In genomic region chr11:87109519-87110171, GRCm38 (mm10) we compare ENCODE assay signal across 9 mouse cellular contexts. TPM values are rescaled to one million over a fixed set of nuclear protein-coding genes. Genes with fewer than 3 reads are reported as not detected.
DNase-seq lines count a peak whose midpoint lies in the region; ATAC-seq and TF ChIP-seq lines count a peak whose summit lies in the region.
"Had no signal": no experiment of that assay in that cellular context is flagged by ENCODE, and none has a peak within 500 bp of the region (broad histone marks: within the 10 kb centered on the region; RNA-seq: fewer than 3 reads in every experiment).

No protein-coding gene starts in this region.

- TF ChIP-seq EP300 in lung, postnatal 0 days (IDR thresholded peaks at IDR 0.05): no peak

- no peaks in the 10 kb centered on the region; the same call in 1 of the 2 replicates for H3K4me1 ChIP-seq in kidney, adult 2 months (ENCODE audit: control insufficient read depth, insufficient read depth, low read length)
- no peaks in the 10 kb centered on the region; the same call in 1 of the 2 replicates for H3K4me1 ChIP-seq in embryonic fibroblast, embryonic 13.5 days (ENCODE audit: control insufficient read depth, insufficient read depth, low read length)
- H3K4me1 ChIP-seq in intestine, embryonic 14.5 days (replicated peaks; ENCODE audit: control insufficient read depth, insufficient read depth, low read length): peaks cover 9% of the 10 kb centered on the region
- no peaks in the 10 kb centered on the region; the same call in 1 of the 2 replicates for H3K4me1 ChIP-seq in lung, postnatal 0 days (ENCODE audit: insufficient read depth, low read depth, low read length)

- WGBS in kidney, adult 2 months: under 1% methylated on average over 42 of the region's 42 CpGs
- under 1% methylated on average over 42 of the region's 42 CpGs for WGBS in intestine, embryonic 14.5 days
- under 1% methylated on average over 42 of the region's 42 CpGs for WGBS in lung, postnatal 0 days

- ATAC-seq in intestine, embryonic 14.5 days (replicated peaks; ENCODE audit: low FRiP score, low TSS enrichment, low read depth): no peak
- no peak for ATAC-seq in lung, postnatal 0 days
- ATAC-seq in granulocyte monocyte progenitor cell, adult 5-6 weeks (replicated peaks; ENCODE audit: poor library complexity, severe bottlenecking): no peak

- H3K4me3 ChIP-seq in kidney, adult 2 months (ENCODE audit: insufficient read depth, low read depth, low read length): peak overlapping the region; percentile 77
- H3K4me3 ChIP-seq in embryonic fibroblast, embryonic 13.5 days (ENCODE audit: insufficient read depth, low read length): peak overlapping the region; percentile 76
- H3K4me3 ChIP-seq in intestine, embryonic 14.5 days (ENCODE audit: low read depth, low read length): peak overlapping the region; percentile 99
- H3K4me3 ChIP-seq in lung, postnatal 0 days (ENCODE audit: low read depth, low read length): peak overlapping the region; percentile 74

- peak overlapping the region; percentile 98 for H3K9ac ChIP-seq in intestine, embryonic 14.5 days (ENCODE audit: low read length)
- peak overlapping the region; percentile 43 for H3K9ac ChIP-seq in lung, postnatal 0 days (replicated peaks; ENCODE audit: low read depth)

- TF ChIP-seq POLR2A in kidney, adult 2 months (IDR thresholded peaks at IDR 0.05; ENCODE audit: low read depth, low read length): no peak
- peak; percentile 45; the same call in 1 of the 2 replicates for TF ChIP-seq POLR2A in embryonic fibroblast, embryonic 13.5 days (IDR thresholded peaks at IDR 0.05; ENCODE audit: low read depth, low read length)

- no peak for TF ChIP-seq CTCF in kidney, adult 2 months (conservative IDR thresholded peaks at IDR 0.05; ENCODE audit: insufficient read depth, insufficient read length, low read depth, low read length)
- TF ChIP-seq CTCF in embryonic fibroblast, embryonic 13.5 days (IDR thresholded peaks at IDR 0.05; ENCODE audit: borderline replicate concordance, insufficient read depth, low read length): no peak
- TF ChIP-seq CTCF in lung, postnatal 0 days (IDR thresholded peaks at IDR 0.05): no peak

- no peaks in the 10 kb centered on the region for H3K36me3 ChIP-seq in kidney, adult 2 months (ENCODE audit: control insufficient read depth, insufficient read depth, low read length)
- peaks cover 53% of the 10 kb centered on the region for H3K36me3 ChIP-seq in intestine, embryonic 14.5 days (ENCODE audit: control insufficient read depth, insufficient read depth, low read length)
- no peaks in the 10 kb centered on the region for H3K36me3 ChIP-seq in lung, postnatal 0 days (ENCODE audit: insufficient read depth, low read length)

- H3K9me3 ChIP-seq in intestine, embryonic 14.5 days (ENCODE audit: control insufficient read depth, low read length): no peaks in the 10 kb centered on the region
- no peaks in the 10 kb centered on the region for H3K9me3 ChIP-seq in lung, postnatal 0 days (ENCODE audit: low read length)

- peak overlapping the region; percentile 83 for H3K4me2 ChIP-seq in intestine, embryonic 14.5 days (ENCODE audit: low read length)
- H3K4me2 ChIP-seq in lung, postnatal 0 days (replicated peaks; ENCODE audit: low read depth, low read length): peak overlapping the region; percentile 85

- H3K27ac ChIP-seq in kidney, adult 2 months (ENCODE audit: insufficient read depth, low read depth, low read length): peak overlapping the region; percentile 88
- peak overlapping the region; percentile 89 for H3K27ac ChIP-seq in embryonic fibroblast, embryonic 13.5 days (ENCODE audit: insufficient read depth, low read length)
- H3K27ac ChIP-seq in intestine, embryonic 14.5 days (ENCODE audit: low read depth): peak overlapping the region; percentile 97
- peak overlapping the region; percentile 85 for H3K27ac ChIP-seq in lung, postnatal 0 days (ENCODE audit: low read length)

- DNase-seq in kidney, adult 2 months: peak; percentile 17
- no peak for DNase-seq in kidney, adult 8-10 months
- peak; percentile 58 for DNase-seq in NIH3T3 (ENCODE audit: low read depth)
- no peak for DNase-seq in intestine, embryonic 14.5 days (ENCODE audit: low spot score)
- DNase-seq in lung, postnatal 0 days (ENCODE audit: low spot score): peak; percentile 28
- DNase-seq in spleen, adult 18-20 months: peak; percentile 10 to 24

- no peaks in the 10 kb centered on the region for H3K27me3 ChIP-seq in kidney, adult 2 months (replicated peaks; ENCODE audit: control insufficient read depth, insufficient read depth, low read length)
- no peaks in the 10 kb centered on the region for H3K27me3 ChIP-seq in intestine, embryonic 14.5 days (replicated peaks; ENCODE audit: control insufficient read depth, insufficient read depth, low read length)
- H3K27me3 ChIP-seq in lung, postnatal 0 days (replicated peaks; ENCODE audit: insufficient read depth, low read length): no peaks in the 10 kb centered on the region

RNA-seq across cellular contexts. Expression of gene Ska2, which starts 0.6 kb away (rescaled TPM):
- polyA plus RNA-seq in kidney, adult 2 months (2012; rRNA removed): 3.7 and 5.1 TPM in 2 replicates
- 51.2 and 75.7 TPM in 2 replicates for polyA plus RNA-seq in embryonic fibroblast, embryonic 13.5 days (2011; ENCODE audit: insufficient read length, low read depth, missing spikeins)
- 52.4 and 60.0 TPM in 2 replicates for polyA plus RNA-seq in intestine, embryonic 14.5 days (2014; fragmentation: Nextera tagmentation; extraction: Ambion mirVana)
- polyA plus RNA-seq in lung, postnatal 0 days (2015; fragmentation: Nextera tagmentation; extraction: Ambion mirVana): 12.7 and 13.4 TPM in 2 replicates
- 17.6 and 18.8 TPM in 2 replicates for total RNA-seq in granulocyte monocyte progenitor cell, adult 5-6 weeks (2014; fragmentation: Nextera tagmentation)
- 42.4 and 49.0 TPM in 2 replicates for total RNA-seq in granulocyte monocyte progenitor cell, adult 5-6 weeks (2017)

RNA-seq across cellular contexts. Expression of gene Prr11, which starts 1.1 kb away (rescaled TPM):
- polyA plus RNA-seq in kidney, adult 2 months (2012; rRNA removed): 0.08 and 0.17 TPM in 2 replicates
- polyA plus RNA-seq in embryonic fibroblast, embryonic 13.5 days (2011; ENCODE audit: insufficient read length, low read depth, missing spikeins): 20.5 and 30.1 TPM in 2 replicates
- polyA plus RNA-seq in intestine, embryonic 14.5 days (2014; fragmentation: Nextera tagmentation; extraction: Ambion mirVana): 12.0 and 14.8 TPM in 2 replicates
- polyA plus RNA-seq in lung, postnatal 0 days (2015; fragmentation: Nextera tagmentation; extraction: Ambion mirVana): 0.36 and 0.55 TPM in 2 replicates
- 8.6 and 15.1 TPM in 2 replicates for total RNA-seq in granulocyte monocyte progenitor cell, adult 5-6 weeks (2014; fragmentation: Nextera tagmentation)
- 9.6 and 12.6 TPM in 2 replicates for total RNA-seq in granulocyte monocyte progenitor cell, adult 5-6 weeks (2017)

RNA-seq across cellular contexts. Expression of gene Trim37, which starts 17.2 kb away (rescaled TPM):
- 3.9 and 5.1 TPM in 2 replicates for polyA plus RNA-seq in kidney, adult 2 months (2012; rRNA removed)
- 16.1 and 23.3 TPM in 2 replicates for polyA plus RNA-seq in embryonic fibroblast, embryonic 13.5 days (2011; ENCODE audit: insufficient read length, low read depth, missing spikeins)
- polyA plus RNA-seq in intestine, embryonic 14.5 days (2014; fragmentation: Nextera tagmentation; extraction: Ambion mirVana): 31.3 and 39.4 TPM in 2 replicates
- 11.0 and 11.1 TPM in 2 replicates for polyA plus RNA-seq in lung, postnatal 0 days (2015; fragmentation: Nextera tagmentation; extraction: Ambion mirVana)
- total RNA-seq in granulocyte monocyte progenitor cell, adult 5-6 weeks (2014; fragmentation: Nextera tagmentation): 29.4 and 33.6 TPM in 2 replicates
- 53.0 and 67.6 TPM in 2 replicates for total RNA-seq in granulocyte monocyte progenitor cell, adult 5-6 weeks (2017)

RNA-seq across cellular contexts. Expression of gene Smg8, which starts 23.1 kb away (rescaled TPM):
- polyA plus RNA-seq in kidney, adult 2 months (2012; rRNA removed): 6.8 and 7.7 TPM in 2 replicates
- polyA plus RNA-seq in embryonic fibroblast, embryonic 13.5 days (2011; ENCODE audit: insufficient read length, low read depth, missing spikeins): 18.2 and 20.9 TPM in 2 replicates
- 21.0 and 23.2 TPM in 2 replicates for polyA plus RNA-seq in intestine, embryonic 14.5 days (2014; fragmentation: Nextera tagmentation; extraction: Ambion mirVana)
- 10.8 and 10.9 TPM in 2 replicates for polyA plus RNA-seq in lung, postnatal 0 days (2015; fragmentation: Nextera tagmentation; extraction: Ambion mirVana)
- 17.5 and 19.5 TPM in 2 replicates for total RNA-seq in granulocyte monocyte progenitor cell, adult 5-6 weeks (2014; fragmentation: Nextera tagmentation)
- 22.3 and 34.6 TPM in 2 replicates for total RNA-seq in granulocyte monocyte progenitor cell, adult 5-6 weeks (2017)

RNA-seq across cellular contexts. Expression of gene Gdpd1, which starts 35.8 kb away (rescaled TPM):
- polyA plus RNA-seq in kidney, adult 2 months (2012; rRNA removed): 1.3 and 1.7 TPM in 2 replicates
- polyA plus RNA-seq in embryonic fibroblast, embryonic 13.5 days (2011; ENCODE audit: insufficient read length, low read depth, missing spikeins): 11.6 and 12.0 TPM in 2 replicates
- 21.7 and 23.0 TPM in 2 replicates for polyA plus RNA-seq in intestine, embryonic 14.5 days (2014; fragmentation: Nextera tagmentation; extraction: Ambion mirVana)
- polyA plus RNA-seq in lung, postnatal 0 days (2015; fragmentation: Nextera tagmentation; extraction: Ambion mirVana): 47.7 and 66.5 TPM in 2 replicates
- total RNA-seq in granulocyte monocyte progenitor cell, adult 5-6 weeks (2014; fragmentation: Nextera tagmentation): 0.11 and 1.1 TPM in 2 replicates
- 0.57 TPM in 1 of 2 replicates, not detected in the other for total RNA-seq in granulocyte monocyte progenitor cell, adult 5-6 weeks (2017)
- total RNA-seq: neutrophil, adult 5-6 weeks had no signal

Comparison
In these comparisons a context has a peak if more than half of its experiments do, and no peak if none do; other contexts are left out.
1. DNase-seq: peak in kidney, adult 2 months (single experiment), NIH3T3 (single experiment), lung, postnatal 0 days (single experiment) and spleen, adult 18-20 months (2 of 2); none in kidney, adult 8-10 months (0 of 2) and intestine, embryonic 14.5 days (single experiment).
2. Peak in every context shown above with its lines, with median percentiles within 50 percentile points of each other: H3K27ac ChIP-seq and H3K4me3 ChIP-seq.